Mouse (Mus musculus) right cerebral cortex, postnatal 36 days (tissue): ENCODE data around the gene Gdf1.

Source experiments
- DNase-seq, 2 experiments: peaks; one replicate each; pipeline ENCODE4 v3.0.0; 2022; ENCODE audit warnings: low spot score in 2 of 2, mixed read lengths in 1 of 2

The Gdf1 gene

GRCm38 (mm10) chr8:70329835-70330740, 471 bp downstream of the Gdf1 start:
- DNase-seq: no peak

DNA sequence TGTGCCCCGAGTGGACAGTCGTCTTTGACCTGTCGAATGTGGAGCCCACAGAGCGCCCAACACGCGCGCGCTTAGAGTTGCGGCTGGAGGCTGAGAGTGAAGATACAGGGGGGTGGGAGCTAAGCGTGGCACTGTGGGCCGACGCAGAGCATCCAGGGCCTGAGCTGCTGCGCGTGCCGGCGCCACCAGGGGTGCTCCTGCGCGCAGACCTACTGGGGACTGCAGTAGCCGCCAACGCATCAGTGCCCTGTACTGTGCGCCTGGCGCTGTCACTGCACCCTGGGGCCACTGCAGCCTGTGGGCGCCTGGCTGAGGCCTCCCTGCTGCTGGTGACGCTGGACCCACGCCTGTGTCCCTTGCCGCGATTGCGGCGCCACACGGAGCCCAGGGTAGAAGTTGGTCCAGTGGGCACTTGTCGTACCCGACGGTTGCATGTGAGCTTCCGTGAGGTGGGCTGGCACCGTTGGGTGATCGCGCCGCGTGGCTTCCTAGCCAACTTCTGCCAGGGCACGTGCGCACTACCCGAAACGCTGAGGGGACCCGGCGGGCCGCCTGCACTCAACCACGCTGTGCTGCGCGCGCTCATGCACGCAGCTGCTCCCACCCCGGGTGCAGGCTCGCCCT, 1.2 kb downstream of the Gdf1 start:
- peak; percentile 65 to 70 for DNase-seq

DNA sequence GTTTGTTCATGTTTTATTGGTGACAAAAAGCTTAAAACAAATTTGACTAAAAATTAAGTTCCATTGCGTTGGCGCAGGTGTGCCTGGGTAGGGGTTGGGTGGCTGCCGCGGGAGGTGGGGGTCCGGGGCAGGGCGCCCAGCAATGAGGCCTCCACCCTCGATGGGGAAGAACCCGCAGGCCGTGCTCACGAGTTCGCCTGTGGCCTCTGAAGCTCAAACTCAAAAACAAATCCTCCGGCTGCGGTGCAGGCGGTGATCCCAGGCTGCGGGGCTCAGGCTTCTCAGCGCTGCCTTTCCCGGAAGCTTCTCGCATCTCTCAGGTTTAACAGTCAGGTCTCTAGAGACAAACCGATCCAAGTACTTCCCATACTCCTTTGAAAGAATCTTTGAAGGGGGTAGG, 1.9 kb downstream of the Gdf1 start:
- DNase-seq: no peak

GRCm38 (mm10) chr8:70332070-70332877, 2.7 kb downstream of the Gdf1 start:
- no peak for DNase-seq

GRCm38 (mm10) chr8:70332878-70333202, 3.2 kb downstream of the Gdf1 start:
- DNase-seq: no peak

- DNase-seq: no peak
These were observed 9.3 kb downstream of the Gdf1 start for GRCm38 (mm10) chr8:70338931-70339330.

DNA sequence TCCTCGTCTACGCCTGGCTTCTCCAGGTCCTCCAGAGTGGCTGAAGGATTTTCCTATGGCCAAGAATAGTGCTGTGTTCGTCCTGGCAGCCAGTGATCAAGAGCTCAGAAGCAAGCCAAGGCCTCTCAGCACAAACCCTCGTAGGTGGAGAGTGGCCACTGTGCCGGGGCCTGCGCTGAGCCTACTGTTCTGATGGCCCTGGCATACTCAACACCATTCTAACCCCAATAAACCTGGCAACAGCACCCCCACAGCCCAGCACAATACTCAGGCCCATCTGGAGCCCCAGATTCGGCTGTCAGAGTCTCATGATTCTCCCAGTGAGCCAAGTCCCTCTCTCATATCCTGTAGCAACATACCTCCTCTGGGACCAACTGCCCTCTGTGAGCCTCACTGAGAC, 11.0 kb downstream of the Gdf1 start:
- no peak for DNase-seq

GRCm38 (mm10) chr8:70342007-70342406, 12.4 kb downstream of the Gdf1 start:
- no peak for DNase-seq

- DNase-seq: no peak
These were observed 13.5 kb downstream of the Gdf1 start for GRCm38 (mm10) chr8:70343076-70343475.

GRCm38 (mm10) chr8:70343696-70344095, 14.1 kb downstream of the Gdf1 start:
- DNase-seq: no peak

- DNase-seq: no peak
These were observed 14.7 kb downstream of the Gdf1 start for GRCm38 (mm10) chr8:70344279-70344678.

DNA sequence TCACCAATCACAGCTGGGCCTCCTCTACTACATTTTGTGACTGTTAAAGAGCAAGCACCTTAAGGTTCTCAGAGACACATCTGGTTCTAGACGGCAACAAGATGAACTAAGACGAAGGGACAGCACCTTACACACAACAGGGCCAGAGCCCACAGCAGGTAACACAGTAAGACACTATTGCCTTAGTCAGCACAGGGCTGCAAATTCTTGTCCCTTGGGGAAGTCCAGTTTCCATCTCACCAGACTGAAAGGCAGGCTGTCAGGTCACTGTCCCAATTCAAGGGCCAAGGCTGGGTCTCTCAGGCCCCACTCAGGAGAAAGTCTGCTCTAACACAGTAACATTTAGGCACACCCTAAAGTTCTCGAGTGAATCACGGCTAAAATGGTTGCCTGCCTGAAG, 17.8 kb downstream of the Gdf1 start:
- no peak for DNase-seq

GRCm38 (mm10) chr8:70347860-70348420, 18.3 kb downstream of the Gdf1 start:
- no peak for DNase-seq

- DNase-seq: no peak
These were observed 21.7 kb downstream of the Gdf1 start for GRCm38 (mm10) chr8:70351035-70351999.

DNA sequence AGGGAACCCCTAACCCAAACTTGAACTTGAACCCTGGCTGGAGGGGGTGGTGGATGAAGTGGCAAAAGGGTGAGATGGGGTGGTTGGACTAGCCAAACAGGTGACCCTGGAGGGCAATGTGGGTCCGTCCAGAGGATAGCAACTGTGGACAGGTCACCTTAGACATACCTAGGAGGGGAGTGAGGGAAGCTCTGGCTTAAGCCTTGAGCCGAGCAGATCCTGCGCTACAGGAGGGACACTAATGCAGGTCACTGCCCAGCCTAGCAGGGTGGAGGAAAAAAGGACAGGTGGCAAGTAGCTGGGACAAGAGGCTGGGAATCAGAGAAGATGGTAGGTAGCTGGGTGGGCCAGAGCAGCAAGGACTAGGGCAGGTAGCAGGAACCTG, 22.4 kb downstream of the Gdf1 start:
- no peak for DNase-seq

DNA sequence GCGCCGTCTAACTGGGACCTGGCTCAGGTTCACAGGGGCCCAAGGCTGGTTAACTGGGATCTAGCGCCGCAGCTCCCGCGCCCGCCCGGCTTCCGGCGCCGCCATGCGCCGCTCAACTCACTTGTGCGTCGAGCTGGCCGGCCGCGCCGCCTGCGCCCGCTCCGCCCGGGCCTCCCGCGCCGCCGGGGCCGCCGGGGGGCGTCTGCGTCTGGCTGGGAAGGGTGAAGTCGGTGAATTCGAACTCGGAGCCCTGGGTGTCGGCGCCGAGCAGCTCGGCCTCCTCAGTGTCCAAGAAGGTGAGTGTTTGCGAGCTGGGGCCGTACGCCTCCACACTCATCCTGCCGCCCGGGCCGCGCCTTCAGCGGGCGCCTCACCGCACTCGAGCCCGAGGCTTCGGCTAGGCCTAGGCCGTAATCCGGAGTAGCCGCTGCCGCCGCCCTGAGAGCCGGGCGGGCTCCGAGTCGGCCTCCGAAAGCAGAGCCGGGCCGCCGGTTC, 23.1 kb downstream of the Gdf1 start:
- DNase-seq: no peak

GRCm38 (mm10) chr8:70353194-70353817, 23.7 kb downstream of the Gdf1 start, which contains the start of gene Upf1:
TSS of gene Upf1 (minus strand) at chr8:70353278.
- DNase-seq: peak; percentile 98

GRCm38 (mm10) chr8:70354004-70354403, 24.4 kb downstream of the Gdf1 start:
- DNase-seq: peak in 1 of 2 experiments; percentile 68

DNA sequence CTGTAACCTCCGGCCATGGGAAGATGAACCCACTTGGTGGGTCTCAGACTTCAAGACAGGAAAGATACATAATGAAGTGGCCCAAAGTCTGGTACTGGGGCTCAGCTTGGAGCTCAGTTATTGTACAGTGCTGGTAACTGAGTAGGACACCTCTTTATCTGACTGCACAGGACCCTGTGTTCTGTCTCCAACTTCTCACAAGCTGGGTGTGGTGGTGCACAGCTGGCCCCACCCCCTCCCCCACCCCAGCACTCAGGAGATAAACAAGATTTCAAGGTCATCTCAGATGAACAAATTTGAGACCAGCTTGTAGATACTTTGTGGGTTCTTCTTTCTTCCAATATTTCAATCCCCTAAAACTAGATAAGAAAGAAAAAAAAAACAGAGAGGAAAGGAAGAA, 26.5 kb downstream of the Gdf1 start:
- DNase-seq: no peak

- DNase-seq: no peak
These were observed 29.8 kb downstream of the Gdf1 start for GRCm38 (mm10) chr8:70359411-70359810.
